ENCODE assay signal across 20 mouse cellular contexts in the genomic region with DNA sequence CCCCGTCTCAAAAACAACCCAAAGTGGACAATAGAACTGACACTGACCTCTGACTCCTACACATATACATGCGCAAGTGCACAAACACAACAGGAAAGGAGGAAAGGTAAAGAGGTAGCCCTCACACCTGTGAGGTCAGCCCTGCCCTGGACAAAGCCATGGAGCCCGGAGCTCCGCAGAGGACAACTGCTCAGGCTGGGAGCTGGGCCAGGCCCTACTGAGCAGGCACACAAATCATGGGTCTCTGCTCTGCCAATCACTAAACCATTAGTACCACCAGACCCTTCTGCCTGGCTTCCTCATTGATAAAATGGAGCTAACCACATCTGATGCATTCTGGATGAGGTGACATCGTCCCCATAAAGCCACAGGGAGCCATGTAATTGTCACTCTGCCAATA.
DNase-seq lines count a peak whose midpoint lies in the region; ATAC-seq lines count a peak whose summit lies in the region.
"Had no signal": no experiment of that assay in that cellular context is flagged by ENCODE, and none has a peak within 500 bp of the region (broad histone marks: within the 10 kb centered on the region; RNA-seq: fewer than 3 reads in every experiment).

No protein-coding gene starts in this region.

- DNase-seq in cerebellum, postnatal 14 days: peak; percentile 64 to 74
- no peak for DNase-seq in cerebellum, adult 9-11 months
- DNase-seq in left cerebral cortex, postnatal 4 days: peak; percentile 39
- DNase-seq in left cerebral cortex, postnatal 10 days (ENCODE audit: extremely low spot score in 1 of 2, low spot score in 2 of 2): no peak
- DNase-seq in embryonic facial prominence, embryonic 10.5 days (ENCODE audit: low spot score): no peak
- DNase-seq: adrenal gland, adult 2 months; adrenal gland, postnatal 14 days; forebrain, postnatal 0 days; gastrocnemius, adult 2 months; gastrocnemius, postnatal 14 days had no signal

- WGBS in neural tube, embryonic 15.5 days: 63% methylated on average over 5 of the region's 5 CpGs
- WGBS in embryonic facial prominence, embryonic 10.5 days: 91% methylated on average over 5 of the region's 5 CpGs

- no peak for ATAC-seq in neural tube, embryonic 15.5 days (ENCODE audit: low FRiP score)
- ATAC-seq: CD4-positive, CD25-positive, alpha-beta regulatory T cell, adult 4 months; forebrain, embryonic 14.5 days; forebrain, postnatal 0 days; hindbrain, postnatal 0 days; inflammation-experienced regulatory T-cells, adult 6 months; intestine, embryonic 16.5 days had no signal

- H3K4me3 ChIP-seq in neural tube, embryonic 15.5 days (replicated peaks): no peak overlapping the region
- no peak overlapping the region for H3K4me3 ChIP-seq in embryonic facial prominence, embryonic 10.5 days
- H3K4me3 ChIP-seq: embryonic facial prominence, embryonic 12.5 days; embryonic facial prominence, embryonic 15.5 days; gastrocnemius, adult 2 months had no signal

- no peaks in the 10 kb centered on the region for H3K9me3 ChIP-seq in neural tube, embryonic 15.5 days (replicated peaks)
- no peaks in the 10 kb centered on the region for H3K9me3 ChIP-seq in embryonic facial prominence, embryonic 10.5 days
- H3K9me3 ChIP-seq: embryonic facial prominence, embryonic 12.5 days; embryonic facial prominence, embryonic 15.5 days had no signal

- no peak overlapping the region for H3K9ac ChIP-seq in neural tube, embryonic 15.5 days (replicated peaks)
- H3K9ac ChIP-seq: embryonic facial prominence, embryonic 12.5 days; embryonic facial prominence, embryonic 15.5 days; forebrain, postnatal 0 days; hindbrain, embryonic 14.5 days had no signal

- no peaks in the 10 kb centered on the region for H3K27me3 ChIP-seq in neural tube, embryonic 15.5 days (replicated peaks)
- H3K27me3 ChIP-seq in embryonic facial prominence, embryonic 10.5 days (replicated peaks; ENCODE audit: low read depth, poor library complexity, severe bottlenecking): no peaks in the 10 kb centered on the region; the same call in 1 of the 2 replicates

- H3K27ac ChIP-seq in neural tube, embryonic 15.5 days (replicated peaks): 0 out of 2 replicates have a peak overlapping the region, but pooled peaks have one; percentile 29
- H3K27ac ChIP-seq in embryonic facial prominence, embryonic 10.5 days (replicated peaks): no peak overlapping the region
- H3K27ac ChIP-seq: embryonic facial prominence, embryonic 12.5 days; embryonic facial prominence, embryonic 15.5 days; gastrocnemius, adult 2 months; hindbrain, embryonic 14.5 days had no signal

- peaks cover 30% of the 10 kb centered on the region for H3K4me1 ChIP-seq in neural tube, embryonic 15.5 days
- H3K4me1 ChIP-seq in embryonic facial prominence, embryonic 10.5 days: peaks cover 37% of the 10 kb centered on the region

- intact Hi-C loops in left cerebral cortex, postnatal 4 days (cut with DNase I): no loop called here
- intact Hi-C loops in left cerebral cortex, postnatal 10 days (cut with DNase I): no loop called here

- peaks cover 13% of the 10 kb centered on the region for H3K36me3 ChIP-seq in neural tube, embryonic 15.5 days
- H3K36me3 ChIP-seq in embryonic facial prominence, embryonic 10.5 days (replicated peaks): no peaks in the 10 kb centered on the region
- H3K36me3 ChIP-seq: embryonic facial prominence, embryonic 12.5 days; embryonic facial prominence, embryonic 15.5 days had no signal

- H3K4me2 ChIP-seq in neural tube, embryonic 15.5 days: no peak overlapping the region
- H3K4me2 ChIP-seq: embryonic facial prominence, embryonic 12.5 days; embryonic facial prominence, embryonic 15.5 days; heart, embryonic 11.5 days; hindbrain, embryonic 14.5 days had no signal

Comparison
In these comparisons a context has a peak if more than half of its experiments do, and no peak if none do; other contexts are left out.
1. DNase-seq: peak in cerebellum, postnatal 14 days (2 of 2) and left cerebral cortex, postnatal 4 days (single experiment); none in cerebellum, adult 9-11 months (single experiment), left cerebral cortex, postnatal 10 days (0 of 2) and embryonic facial prominence, embryonic 10.5 days (single experiment).